In genomic region chr2:146611886-146612521, GRCm38 (mm10) we compare ENCODE assay signal across 8 mouse cellular contexts.
DNase-seq lines count a peak whose midpoint lies in the region; ATAC-seq and TF ChIP-seq lines count a peak whose summit lies in the region.

No protein-coding gene starts in this region.

- no peaks in the 10 kb centered on the region for H3K27me3 ChIP-seq in kidney, adult 2 months (replicated peaks; ENCODE audit: control insufficient read depth, insufficient read depth, low read length)
- no peaks in the 10 kb centered on the region for H3K27me3 ChIP-seq in limb, embryonic 14.5 days (ENCODE audit: control insufficient read depth, insufficient read depth, low read length)

- H3K36me3 ChIP-seq in kidney, adult 2 months (ENCODE audit: control insufficient read depth, insufficient read depth, low read length), result no peaks in the 10 kb centered on the region
- H3K36me3 ChIP-seq in limb, embryonic 14.5 days (ENCODE audit: control insufficient read depth, insufficient read depth, low read length), result no peaks in the 10 kb centered on the region

- H3K9ac ChIP-seq in limb, embryonic 14.5 days (ENCODE audit: low read depth, low read length, severe bottlenecking), result no peak overlapping the region

- no peak overlapping the region for H3K27ac ChIP-seq in kidney, adult 2 months (ENCODE audit: insufficient read depth, low read depth, low read length)
- H3K27ac ChIP-seq in limb, embryonic 14.5 days (replicated peaks; ENCODE audit: low read depth, low read length), result no peak overlapping the region

- WGBS in kidney, adult 2 months, result 42% methylated on average over 6 of the region's 6 CpGs
- WGBS in limb, embryonic 14.5 days, result 43% methylated on average over 6 of the region's 6 CpGs

- DNase-seq in A20 (ENCODE audit: low read depth, low spot score), result peak; percentile 70
- DNase-seq in adrenal gland, postnatal 14 days, result peak; percentile 78
- peak; percentile 73 for DNase-seq in embryo, embryonic 9.5 days (ENCODE audit: extremely low spot score)
- DNase-seq in heart, adult 11 months, result peak; percentile 90
- DNase-seq in kidney, adult 2 months, result peak; percentile 70
- DNase-seq in limb, embryonic 14.5 days (ENCODE audit: low spot score), result peak; percentile 69
- DNase-seq in natural killer cell, adult 2 months (ENCODE audit: low spot score in 2 of 2), result peak; percentile 38 to 42
- DNase-seq in spleen, postnatal 4 days (ENCODE audit: low spot score in 2 of 2), result peak; percentile 48 to 80

- H3K4me1 ChIP-seq in kidney, adult 2 months (ENCODE audit: control insufficient read depth, insufficient read depth, low read length), result no peaks in the 10 kb centered on the region
- no peaks in the 10 kb centered on the region for H3K4me1 ChIP-seq in limb, embryonic 14.5 days (ENCODE audit: control insufficient read depth, insufficient read depth, low read length)

- ATAC-seq in limb, embryonic 14.5 days (ENCODE audit: low FRiP score, low read depth), result no peak

- no peaks in the 10 kb centered on the region for H3K9me3 ChIP-seq in limb, embryonic 14.5 days (ENCODE audit: control insufficient read depth, low read length)

- no peak for TF ChIP-seq POLR2A in kidney, adult 2 months (IDR thresholded peaks at IDR 0.05; ENCODE audit: low read depth, low read length)
- no peak for TF ChIP-seq POLR2A in limb, embryonic 14.5 days (IDR thresholded peaks at IDR 0.05; ENCODE audit: borderline replicate concordance, extremely low read depth, insufficient read depth, insufficient read length)

- no peak overlapping the region for H3K4me3 ChIP-seq in kidney, adult 2 months (ENCODE audit: insufficient read depth, low read depth, low read length)
- no peak overlapping the region for H3K4me3 ChIP-seq in limb, embryonic 14.5 days (replicated peaks; ENCODE audit: low read length)

- TF ChIP-seq CTCF in kidney, adult 2 months (conservative IDR thresholded peaks at IDR 0.05; ENCODE audit: insufficient read depth, insufficient read length, low read depth, low read length), result peak; percentile 81

- H3K4me2 ChIP-seq in limb, embryonic 14.5 days (replicated peaks; ENCODE audit: low read depth, low read length, severe bottlenecking), result no peak overlapping the region

Comparison
In these comparisons a context has a peak if more than half of its experiments do, and no peak if none do; other contexts are left out.
1. DNase-seq: peak in every context shown above with its lines; median percentile 90 in heart, adult 11 months; 78 in adrenal gland, postnatal 14 days; 73 in embryo, embryonic 9.5 days; 70 in A20; 70 in kidney, adult 2 months; 69 in limb, embryonic 14.5 days; 64 in spleen, postnatal 4 days; 40 in natural killer cell, adult 2 months.